Mouse (Mus musculus) B cell, adult 2 months (primary cell): ENCODE measurements around the gene Mtss1l.

Experiments used
- DNase-seq, 2 experiments: peaks; one replicate each; pipeline ENCODE4 v3.0.0; 2022

Gene Mtss1l

DNA sequence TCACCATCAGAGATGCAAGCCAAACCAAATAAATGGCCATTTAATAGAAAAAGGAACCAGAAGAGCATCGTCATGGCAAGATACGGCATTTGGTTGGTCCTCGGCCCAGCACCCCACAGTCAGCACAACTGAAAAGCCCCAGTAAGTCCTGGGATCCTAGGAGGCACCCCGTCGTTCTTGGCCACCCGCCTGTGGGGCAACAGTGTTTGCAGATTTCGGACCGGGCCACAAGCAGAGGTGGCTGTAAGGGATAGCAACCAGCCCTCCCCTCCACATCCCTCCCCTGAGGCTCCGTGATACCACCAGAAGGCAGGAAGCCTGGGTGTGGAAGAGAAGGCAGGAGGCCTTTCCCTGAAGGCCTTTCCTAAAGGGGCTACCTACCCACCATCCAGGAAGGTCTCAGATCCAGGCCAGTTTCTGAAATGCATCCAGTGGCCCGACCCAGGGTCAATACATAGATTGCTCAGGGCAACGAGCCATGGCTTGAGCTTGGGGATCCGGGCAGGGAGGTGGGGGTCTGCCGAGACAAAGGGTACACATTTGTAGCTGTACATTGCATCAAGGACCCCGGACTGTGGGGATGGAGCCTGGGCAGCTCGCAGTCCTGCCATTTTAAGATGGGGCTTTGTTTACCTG is 20.7 kb downstream of the Mtss1l start:
- DNase-seq, result no peak

DNA sequence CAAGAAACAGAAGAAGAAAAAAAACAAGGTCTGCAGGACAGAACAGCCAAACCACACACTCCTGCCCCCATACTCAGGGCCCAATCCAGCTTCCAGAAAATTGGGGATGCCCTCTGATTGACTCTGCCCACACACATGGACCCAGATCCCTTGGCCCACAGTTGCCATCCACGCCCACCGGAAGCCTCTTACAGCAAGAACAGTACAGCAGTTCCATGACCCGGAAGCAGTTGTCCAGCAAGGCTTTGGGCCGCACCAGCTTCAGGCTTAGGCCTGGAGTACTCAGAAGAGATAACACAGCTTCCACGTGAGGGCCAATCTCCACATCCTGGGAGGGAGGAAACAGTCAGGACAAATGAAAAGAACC is 21.2 kb downstream of the Mtss1l start:
- no peak for DNase-seq

DNA sequence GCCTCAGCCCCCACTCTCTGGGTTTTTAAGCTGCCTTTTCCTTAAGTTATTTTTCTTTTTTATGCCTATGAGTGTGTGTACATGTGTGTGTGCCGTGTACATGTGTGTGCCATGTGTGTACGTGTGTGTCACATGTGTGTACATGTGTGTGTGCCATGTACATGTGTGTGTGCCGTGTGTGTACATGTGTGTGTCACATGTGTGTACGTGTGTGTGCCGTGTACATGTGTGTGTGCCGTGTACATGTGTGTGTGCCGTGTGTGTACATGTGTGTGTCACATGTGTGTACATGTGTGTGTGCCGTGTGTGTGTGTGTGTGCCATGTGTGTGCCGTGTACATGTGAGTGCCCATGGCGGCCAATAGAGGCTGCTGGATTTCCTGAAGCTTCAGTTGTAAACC is 23.9 kb downstream of the Mtss1l start:
- no peak for DNase-seq

DNA sequence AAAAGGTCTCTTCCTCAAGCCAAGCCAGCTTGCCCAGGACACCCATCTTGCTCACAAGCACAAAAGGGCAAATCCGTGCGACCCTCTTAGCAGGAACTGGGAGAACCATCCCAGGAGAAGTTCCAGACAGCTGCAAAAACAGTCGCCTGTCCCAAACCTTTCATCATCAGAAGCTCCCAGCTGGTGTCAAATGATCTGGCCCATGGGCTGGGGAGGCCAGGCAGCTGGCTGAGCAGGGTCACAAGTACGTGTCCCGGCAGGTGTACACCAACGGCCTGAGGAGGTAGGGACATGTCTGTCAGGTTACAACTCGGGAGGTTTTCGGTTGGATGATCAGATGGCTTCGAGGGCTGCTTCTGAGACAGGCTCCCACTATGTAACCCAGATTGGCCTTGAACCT is 25.4 kb downstream of the Mtss1l start:
- no peak for DNase-seq

DNA sequence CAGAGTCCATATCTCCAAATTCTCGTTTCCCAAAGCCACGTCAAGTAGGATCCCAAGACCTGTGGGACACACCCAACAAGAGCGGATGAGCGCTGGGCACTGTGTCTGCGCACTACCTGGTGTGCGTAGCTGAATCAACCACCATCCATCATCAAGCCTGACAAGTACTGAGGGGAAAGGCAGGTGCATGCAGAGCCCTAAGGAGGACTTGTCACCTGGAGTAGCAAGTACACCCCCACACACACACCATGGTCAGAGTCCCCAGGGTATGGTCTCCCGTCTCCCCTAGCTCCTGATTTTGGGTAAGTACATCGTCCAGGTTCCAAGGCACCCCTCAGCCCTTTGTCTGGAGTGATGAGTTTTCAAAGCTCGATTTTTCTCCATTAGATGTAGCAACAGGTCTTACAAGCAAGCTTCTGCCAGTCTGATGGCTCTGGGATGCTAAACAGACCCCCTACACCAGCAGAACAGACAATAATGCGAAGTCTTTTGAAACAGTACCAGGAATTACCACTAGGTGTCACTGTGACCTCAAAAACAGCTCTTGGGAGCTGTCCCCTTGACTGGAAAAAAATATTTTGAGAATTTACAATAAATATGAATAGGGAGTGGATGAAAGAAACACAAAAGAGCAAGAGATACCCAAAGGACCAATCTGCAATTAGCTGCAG is 28.4 kb downstream of the Mtss1l start:
- DNase-seq, result peak; percentile 61 to 63

DNA sequence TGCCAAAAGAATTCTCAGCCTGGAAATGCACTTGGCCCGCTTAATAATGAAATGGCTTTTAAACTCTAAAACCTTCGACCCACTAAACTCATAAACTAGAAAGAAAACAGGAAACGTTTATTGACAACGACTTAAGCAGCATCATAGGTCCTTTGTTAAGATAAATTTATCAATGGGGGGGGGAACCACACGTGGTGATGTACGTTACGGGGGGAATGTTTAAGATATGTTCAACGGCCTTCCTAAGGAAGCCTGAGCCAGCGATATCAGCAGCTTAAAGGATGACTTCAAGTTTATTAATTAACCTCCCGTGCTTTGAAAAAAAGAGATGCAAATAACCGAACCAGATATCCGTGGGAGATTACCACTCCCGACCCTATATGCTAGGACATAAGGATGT is 29.0 kb downstream of the Mtss1l start:
- no peak for DNase-seq

DNA sequence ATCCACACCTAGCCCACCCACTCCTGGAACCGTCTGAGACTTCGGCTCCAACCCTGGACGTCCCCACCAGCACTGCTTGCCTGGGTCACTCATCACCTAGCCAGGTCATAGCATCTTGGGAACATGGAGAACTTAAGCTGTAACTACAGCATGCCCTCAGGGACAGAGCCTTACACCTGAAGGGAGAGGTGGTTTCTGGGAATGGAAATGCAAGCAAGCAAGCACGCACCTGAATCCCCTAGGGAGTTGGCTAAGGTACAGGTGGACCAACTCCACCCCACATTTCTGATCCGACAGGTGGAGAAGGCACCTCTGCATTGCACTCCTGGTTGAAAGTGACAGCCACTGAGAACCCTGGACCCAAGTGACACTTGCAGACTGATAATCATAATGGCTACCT is 30.2 kb downstream of the Mtss1l start:
- DNase-seq, result no peak

DNA sequence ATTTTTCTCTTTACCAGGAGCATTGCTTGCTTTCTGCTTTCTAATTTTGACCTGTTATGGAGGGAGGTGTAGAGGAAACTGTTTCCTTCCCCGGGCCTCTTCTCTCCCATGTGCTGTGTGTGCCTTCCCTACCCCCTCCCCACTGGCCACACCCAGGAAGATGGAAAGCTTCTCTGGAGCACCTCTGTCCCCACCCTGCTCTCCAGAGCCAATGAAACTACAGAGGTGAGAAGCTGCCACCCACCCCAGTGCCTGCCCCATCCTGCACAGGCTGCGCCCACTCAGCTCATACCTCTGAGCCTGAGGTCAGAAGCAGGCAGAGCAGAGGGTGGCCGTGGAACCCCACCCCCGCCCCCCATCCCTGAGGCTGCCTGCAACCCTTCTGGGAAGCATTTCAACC is 33.4 kb downstream of the Mtss1l start:
- no peak for DNase-seq

DNA sequence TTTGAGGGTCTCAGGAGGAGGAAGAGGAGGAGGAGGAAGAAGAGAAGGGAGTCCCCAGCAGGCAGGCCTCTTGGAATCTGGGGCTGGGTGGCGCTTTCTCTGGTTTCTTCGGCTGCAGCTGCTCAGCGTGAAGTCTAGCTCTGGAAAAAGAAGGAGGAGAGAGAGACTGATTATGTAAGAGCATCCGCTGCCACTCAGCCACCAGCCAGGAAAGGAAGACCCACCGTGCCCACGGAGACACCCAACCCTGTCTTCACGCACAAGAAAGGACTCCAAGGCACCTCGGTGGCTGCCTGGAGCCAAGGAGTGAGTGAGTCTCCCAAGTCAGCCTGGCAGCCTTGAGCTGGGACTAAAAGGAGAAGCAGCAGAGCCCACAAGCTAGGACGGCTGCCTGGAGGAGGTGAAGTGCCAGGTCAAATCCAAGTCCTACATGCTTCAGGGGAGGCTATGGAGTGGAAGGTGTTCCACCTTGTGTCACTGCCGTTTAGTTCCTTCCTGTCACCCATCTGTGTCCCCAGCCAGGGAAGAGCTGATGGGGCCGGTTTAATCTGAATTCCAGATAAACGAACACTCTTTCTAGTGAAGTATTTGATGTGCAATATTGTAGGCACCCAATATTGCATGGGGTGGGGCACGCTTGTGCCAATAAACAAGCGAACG is 34.4 kb downstream of the Mtss1l start:
- DNase-seq, result no peak

DNA sequence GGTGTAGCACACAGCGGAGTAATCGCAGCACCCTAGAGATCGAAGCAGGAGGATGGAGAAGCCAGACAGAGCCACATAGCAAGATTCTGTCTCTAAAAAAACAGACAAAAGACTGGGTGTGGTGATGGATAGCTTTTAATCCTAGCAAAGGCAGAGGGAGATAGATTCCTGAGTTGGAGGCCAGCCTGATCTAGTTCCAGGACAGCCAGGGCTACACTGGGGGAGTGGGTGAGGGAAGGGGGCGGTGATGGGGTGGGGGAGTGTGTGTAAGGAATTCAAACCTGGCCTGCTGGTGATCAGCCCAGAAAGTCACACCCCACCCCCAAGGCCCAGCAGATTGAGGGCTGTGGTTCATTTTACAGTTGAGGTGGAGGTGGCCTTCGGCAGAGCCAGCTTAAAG is 34.9 kb downstream of the Mtss1l start:
- DNase-seq, result no peak

DNA sequence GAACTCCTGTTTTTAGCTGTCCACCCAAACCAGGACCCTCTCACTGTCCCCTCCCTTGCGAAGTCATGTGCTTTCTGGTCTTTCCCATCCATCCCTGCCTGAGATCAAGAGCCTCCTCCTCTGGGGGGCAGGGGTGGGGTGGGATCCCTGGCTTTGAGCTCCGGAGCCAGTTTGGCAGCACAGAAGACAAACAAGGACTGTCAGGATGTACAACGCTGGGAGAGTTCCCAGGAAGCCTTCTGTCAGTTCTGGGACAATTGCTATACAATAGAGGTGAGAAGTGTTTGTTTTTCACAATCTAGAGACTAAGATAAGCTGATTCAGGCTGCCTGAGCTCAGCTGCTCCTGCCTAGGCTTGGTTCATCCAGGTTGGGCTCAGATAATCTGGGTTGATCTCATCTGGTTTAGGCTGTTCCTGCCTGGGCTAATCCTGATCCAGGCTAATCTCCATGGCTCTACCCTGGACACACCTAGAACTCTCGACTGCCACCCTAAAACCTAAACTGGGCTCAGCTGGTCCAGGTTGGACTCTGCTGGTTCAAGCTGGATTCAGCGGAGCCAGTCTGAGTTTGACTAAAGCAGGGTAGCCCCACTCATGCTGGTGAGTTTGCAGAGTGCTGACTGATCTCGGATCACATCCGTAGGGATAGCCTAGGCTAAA is 39.1 kb downstream of the Mtss1l start:
- DNase-seq, result no peak

DNA sequence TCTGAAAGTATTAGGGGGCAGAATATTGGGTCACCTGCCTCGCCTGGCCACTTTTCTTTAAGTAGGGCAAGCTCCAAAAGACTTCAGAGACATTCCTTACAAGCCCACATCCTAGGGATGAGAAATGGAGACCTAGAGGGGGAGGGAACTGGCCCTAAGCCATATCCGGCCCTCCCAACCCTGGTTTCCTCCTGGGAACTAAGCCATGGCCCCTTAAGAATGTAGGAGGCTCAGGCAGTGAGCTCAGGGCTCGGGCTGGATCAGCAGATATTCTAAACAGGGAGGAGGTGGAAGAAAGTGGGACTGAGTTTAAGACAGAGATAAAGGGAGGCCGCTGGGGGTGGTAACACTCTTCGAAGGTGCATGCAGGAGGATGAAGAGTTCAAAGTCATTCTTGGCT is 39.9 kb downstream of the Mtss1l start:
- DNase-seq, result no peak

DNA sequence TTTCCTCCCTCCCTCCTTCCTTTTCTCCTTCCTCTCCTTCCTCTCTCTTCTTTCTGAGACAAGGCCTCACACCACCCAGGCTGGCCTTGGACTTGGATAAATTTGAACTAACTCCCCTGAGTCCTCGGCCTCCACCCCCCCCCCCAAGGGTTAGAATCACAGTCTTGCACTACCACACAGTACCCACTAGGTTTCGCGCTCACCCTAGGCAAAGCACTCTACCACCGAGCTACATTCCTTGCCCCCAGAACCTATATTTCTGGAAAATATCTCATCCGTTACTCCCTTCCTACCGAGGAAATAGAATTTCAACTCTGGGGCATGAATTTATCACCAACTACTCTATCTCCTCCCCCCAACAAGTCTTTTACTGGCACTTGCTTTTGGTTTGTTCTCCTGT is 40.7 kb downstream of the Mtss1l start:
- no peak for DNase-seq

DNA sequence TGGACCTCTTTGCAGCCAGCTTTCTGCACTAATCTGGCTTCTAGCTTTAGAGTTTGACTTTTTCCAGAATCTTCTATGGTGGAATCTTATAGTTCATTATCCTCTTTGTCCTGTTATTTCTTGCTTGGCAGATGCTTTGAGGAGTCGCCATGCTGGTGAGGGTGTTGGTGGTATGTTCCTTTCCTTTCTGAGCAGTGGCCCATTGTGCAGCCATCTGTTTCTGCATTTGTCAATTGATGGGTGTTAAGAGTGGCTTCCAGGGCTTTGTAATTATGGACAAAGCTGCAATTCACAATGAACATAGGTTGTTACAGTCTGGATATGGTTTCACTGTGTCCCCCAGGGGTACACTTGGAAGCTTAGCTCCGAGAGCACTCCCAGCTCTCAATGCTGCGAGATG is 43.4 kb downstream of the Mtss1l start:
- no peak for DNase-seq

DNA sequence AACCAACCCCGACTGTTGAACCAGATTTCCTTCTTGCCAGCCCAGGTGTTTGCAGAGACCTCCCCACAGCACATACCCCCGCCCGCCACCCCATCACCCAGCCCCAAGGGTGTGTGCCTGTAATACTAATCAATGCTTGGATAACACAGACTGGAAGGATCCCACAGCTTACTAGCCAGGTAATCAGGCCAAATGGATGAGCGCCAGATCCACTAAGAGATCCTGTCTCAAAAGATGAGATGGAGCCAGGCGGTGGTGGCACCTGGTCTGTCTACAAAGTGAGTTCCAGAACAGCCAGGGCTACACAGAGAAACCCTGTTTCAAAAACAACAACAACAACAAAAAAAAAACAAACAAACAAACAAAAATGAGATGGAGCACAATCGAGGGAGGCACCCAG is 46.0 kb downstream of the Mtss1l start:
- DNase-seq, result no peak

DNA sequence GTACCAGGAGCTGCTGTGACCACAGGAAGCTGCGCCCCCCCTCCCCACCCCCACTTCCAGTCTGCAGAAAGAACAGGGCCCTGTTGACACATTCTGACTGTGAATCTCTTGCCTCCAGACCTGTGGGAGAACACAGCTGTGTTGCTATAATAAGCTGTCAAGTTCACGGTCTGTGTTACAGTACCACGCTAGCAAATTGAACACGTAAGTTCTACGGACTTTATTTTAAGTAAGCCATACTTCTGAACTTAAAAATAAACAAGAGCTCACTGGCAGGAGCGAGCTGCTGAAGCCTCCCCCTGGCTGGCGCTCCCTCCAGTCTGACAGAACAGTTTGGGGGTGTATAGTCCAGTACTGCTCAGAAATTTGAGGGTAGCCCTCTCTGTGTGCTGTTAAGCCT is 51.2 kb downstream of the Mtss1l start:
- no peak for DNase-seq

DNA sequence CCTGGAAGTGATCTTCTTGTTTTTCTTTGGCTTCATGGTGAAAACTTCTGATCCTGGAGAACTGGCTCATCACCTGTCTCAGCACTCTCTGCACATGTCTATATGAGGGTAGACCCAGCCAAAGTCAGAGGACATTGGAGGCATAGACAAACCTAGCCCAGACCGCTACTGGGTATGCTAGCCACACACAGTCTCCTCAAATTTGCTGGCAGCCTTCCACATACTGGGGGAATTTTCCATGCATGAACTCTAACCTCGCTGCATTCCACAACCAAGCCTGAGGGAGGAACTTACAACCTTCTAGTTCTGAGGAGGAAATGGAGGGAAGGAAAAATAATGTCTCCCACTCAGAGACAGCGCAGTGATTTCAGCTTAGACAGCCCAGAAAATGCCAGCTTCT is 52.8 kb downstream of the Mtss1l start:
- DNase-seq, result no peak

DNA sequence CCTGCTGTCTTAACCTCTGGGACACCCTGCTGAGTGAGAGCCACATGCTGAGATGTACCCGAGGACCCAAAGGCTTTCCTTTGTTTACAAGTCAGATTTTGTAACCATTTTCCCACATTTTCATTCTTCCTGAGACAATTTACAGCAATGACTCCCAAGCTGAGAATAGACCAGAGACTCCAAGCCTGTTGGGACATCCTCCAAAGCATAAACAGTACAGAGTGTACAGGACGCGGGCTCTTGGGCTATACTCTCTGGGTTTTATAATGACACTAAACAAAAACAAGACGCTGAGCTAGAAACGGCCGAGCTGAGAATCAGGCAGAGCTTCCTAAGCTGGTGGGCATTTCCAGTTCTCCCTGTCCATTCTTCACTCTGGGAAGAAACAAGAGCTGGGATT is 53.4 kb downstream of the Mtss1l start:
- DNase-seq, result no peak

DNA sequence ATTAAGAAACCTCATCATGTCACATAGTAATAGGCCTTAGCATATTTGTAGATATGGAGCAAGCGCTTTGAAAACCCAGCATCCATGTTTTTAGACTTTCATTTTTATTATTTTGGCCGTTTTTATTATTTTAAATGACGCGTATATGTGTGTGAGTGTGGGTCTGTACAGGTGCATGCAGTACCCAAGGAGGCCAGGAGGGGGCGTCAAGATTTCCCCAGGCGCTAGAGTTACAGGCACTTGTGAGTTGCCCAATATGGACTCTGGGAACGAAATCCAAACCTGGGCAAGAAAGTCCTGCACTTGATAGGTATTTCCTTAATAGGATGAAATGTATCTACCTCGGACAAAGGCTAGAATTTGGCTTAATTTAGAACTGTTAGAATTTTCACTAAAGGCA is 54.0 kb downstream of the Mtss1l start:
- peak; percentile 23 for DNase-seq

DNA sequence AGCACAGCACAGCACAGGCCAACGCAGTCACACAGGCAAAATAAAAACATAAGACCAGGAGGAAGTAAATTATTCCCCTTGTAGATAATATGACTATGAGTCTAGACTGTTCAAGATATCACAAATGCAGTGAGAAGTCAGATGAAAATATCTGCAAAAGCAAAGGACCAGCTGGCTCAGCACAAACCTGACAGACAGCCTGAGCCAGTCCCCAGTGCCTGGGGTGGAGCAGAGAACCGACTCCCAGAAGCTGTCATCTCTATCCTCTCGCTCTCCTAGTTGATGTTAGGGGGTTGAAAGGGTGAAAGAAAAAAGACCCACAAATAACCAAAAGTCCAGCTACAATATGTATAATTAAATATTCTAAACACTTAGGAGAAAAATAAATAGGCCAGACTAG is 54.4 kb downstream of the Mtss1l start:
- no peak for DNase-seq

DNA sequence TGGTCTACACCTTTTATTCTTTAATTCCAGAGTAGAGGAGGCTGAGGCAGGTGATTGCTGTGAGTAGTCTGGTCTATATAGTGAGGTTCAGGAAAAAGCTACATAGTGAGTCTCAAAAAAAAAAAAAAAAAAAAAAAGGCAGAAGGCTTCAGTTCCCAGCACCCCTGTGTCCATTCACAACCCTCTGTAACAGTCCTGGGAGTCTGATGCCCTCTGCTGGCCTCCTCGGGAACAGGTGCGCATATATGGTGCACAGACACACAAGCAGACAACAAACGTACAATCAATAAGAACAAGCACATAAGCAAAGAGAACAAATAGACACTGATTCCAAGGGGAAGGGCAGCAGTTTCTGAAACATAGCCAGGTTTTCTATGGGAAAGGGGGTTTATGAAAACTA is 55.1 kb downstream of the Mtss1l start:
- DNase-seq, result no peak

DNA sequence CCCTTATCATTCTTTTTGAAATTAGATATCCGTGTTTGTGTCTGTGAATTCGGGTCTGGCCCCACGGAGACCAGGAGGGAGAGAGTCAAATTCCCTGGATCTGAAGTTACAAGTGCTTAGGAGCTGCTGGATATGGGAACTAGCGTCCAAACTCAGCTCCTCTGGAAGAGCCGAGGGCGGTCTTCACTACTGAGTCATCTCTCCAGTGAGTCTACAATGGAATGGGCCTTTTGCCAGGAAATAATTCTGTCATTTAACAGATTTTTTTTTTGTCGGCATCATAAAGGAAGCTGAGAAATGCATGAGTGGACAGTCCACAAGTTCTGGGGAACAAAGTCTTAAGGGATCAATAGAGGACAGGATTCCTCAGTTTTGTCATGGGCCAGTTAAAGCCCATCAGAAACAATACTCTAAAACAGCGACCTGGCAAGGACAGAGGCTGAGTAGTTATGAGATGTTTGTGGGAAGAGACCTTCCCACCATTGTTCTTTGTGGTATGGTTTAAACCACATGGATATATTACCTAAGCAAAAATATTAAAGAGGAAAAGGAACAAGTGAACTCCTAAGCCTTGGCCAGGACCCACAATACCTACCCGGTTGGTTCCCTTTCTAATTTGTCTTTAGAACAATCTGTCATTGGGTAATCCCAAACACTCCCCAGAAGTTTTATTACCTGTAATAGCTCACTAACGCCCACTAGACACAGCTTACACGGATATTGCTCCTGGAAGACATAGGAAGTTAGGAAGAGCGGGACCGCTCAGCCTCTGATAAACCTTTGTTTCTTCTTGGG is 58.8 kb downstream of the Mtss1l start:
- DNase-seq, result no peak

DNA sequence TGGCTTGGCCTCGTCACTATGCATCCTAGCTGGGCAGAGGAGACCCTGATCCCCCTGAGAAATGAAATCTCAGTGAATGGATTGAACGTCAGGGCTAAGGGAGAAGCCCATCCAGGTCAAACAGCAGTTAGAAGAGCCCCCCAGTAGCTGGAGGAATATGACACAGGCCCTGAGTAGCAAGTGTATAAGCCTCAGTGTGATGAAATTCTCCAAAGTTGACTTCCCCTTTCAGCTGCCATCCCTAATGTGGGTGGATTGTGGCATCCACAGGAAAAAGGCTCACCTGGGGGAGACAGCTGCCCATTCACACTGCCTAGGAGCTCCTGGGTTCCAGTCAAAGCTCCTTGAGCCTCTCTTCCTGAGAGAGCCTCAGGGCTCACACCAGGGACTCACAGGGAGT is 64.1 kb downstream of the Mtss1l start:
- no peak for DNase-seq
